Mouse (Mus musculus): ENCODE measurements around the gene Etv6.

- TF ChIP-seq CTCF (IDR thresholded peaks at IDR 0.05; ENCODE audit: low read depth, low read length) (no peak), POLR2A (IDR thresholded peaks at IDR 0.05; ENCODE audit: extremely low read depth, insufficient read depth, low read length) (no peak)
These were observed 16.4 kb downstream of the Etv6 start for GRCm38 (mm10) chr6:134051950-134052349.
